Mouse (Mus musculus) spleen, adult 2 months (tissue): ENCODE data around the gene Synrg.

Experiments used
- CTCF ChIP-seq: fragments of 200-500 bp; IDR thresholded peaks from 2 replicates; pipeline ENCODE4 v1.5.1; 2011; ENCODE audit warnings: mild to moderate bottlenecking, inconsistent platforms; ENCODE audit not compliant: insufficient read depth, insufficient read length, insufficient replicate concordance; ENCODE audit errors: extremely low read depth
- POLR2A ChIP-seq: fragments of 200-500 bp; IDR thresholded peaks from 2 replicates; pipeline ENCODE4 v1.6.1; 2011; ENCODE audit warnings: low read depth, low read length, inconsistent platforms

- TF ChIP-seq CTCF (no peak), POLR2A (no peak)
These were observed 46.8 kb downstream of the Synrg start for GRCm38 (mm10) chr11:84011050-84011449.
